Comparison of ENCODE assay signal across 17 mouse cellular contexts in the genomic region with DNA sequence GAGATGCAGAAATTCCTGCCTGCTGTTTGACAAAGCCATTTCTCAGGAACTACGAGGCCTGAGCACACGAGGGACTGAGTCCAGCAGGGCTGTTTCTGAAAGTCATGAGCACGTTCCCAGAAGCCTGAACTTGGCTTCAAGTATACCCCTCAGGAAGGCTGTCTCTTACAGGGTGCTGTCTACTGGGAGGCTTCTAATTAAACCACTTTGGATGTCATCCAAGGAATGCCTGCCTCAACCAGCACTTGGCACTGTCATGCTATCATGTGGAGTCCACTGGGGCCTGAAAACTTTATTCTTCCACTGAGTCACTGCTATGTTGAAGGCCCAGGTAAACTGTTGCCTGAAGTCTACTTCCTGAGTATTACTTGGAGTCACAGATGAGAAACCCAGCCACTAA. TPM values are rescaled to one million over a fixed set of nuclear protein-coding genes. Genes with fewer than 3 reads are reported as not detected.
DNase-seq lines count a peak whose midpoint lies in the region; ATAC-seq lines count a peak whose summit lies in the region.
"Had no signal": no experiment of that assay in that cellular context is flagged by ENCODE, and none has a peak within 500 bp of the region (broad histone marks: within the 10 kb centered on the region; RNA-seq: fewer than 3 reads in every experiment).

No protein-coding gene starts in this region.

- DNase-seq in hindbrain, embryonic 14.5 days (ENCODE audit: low spot score), result no peak
- DNase-seq in hindbrain, embryonic 10.5 days (ENCODE audit: low spot score), result no peak
- no peak for DNase-seq in left cerebral cortex, postnatal 4 days
- DNase-seq in right cerebral cortex, adult 2 months (ENCODE audit: low spot score in 2 of 2), result no peak
- DNase-seq: cerebellum, postnatal 36 days; liver, embryonic 13.5 days had no signal

- no peaks in the 10 kb centered on the region for H3K27me3 ChIP-seq in hindbrain, embryonic 14.5 days (ENCODE audit: control insufficient read depth, insufficient read depth, low read length)
- H3K27me3 ChIP-seq in hindbrain, embryonic 10.5 days (ENCODE audit: insufficient read depth, poor library complexity, severe bottlenecking), result no peaks in the 10 kb centered on the region
- H3K27me3 ChIP-seq in midbrain, embryonic 13.5 days, result no peaks in the 10 kb centered on the region
- H3K27me3 ChIP-seq in midbrain, embryonic 16.5 days (ENCODE audit: control insufficient read depth, insufficient read depth, low read depth, low read length), result no peaks in the 10 kb centered on the region
- no peaks in the 10 kb centered on the region for H3K27me3 ChIP-seq in forebrain, embryonic 15.5 days
- H3K27me3 ChIP-seq: embryonic facial prominence, embryonic 12.5 days; intestine, embryonic 15.5 days; liver, embryonic 13.5 days; midbrain, embryonic 15.5 days had no signal

- no peak overlapping the region for H3K4me3 ChIP-seq in hindbrain, embryonic 14.5 days (replicated peaks; ENCODE audit: low read length)
- H3K4me3 ChIP-seq in hindbrain, embryonic 10.5 days, result no peak overlapping the region
- no peak overlapping the region for H3K4me3 ChIP-seq in midbrain, embryonic 13.5 days (replicated peaks)
- H3K4me3 ChIP-seq in midbrain, embryonic 16.5 days (ENCODE audit: low read depth, low read length), result no peak overlapping the region
- no peak overlapping the region for H3K4me3 ChIP-seq in forebrain, embryonic 15.5 days
- H3K4me3 ChIP-seq: embryonic facial prominence, embryonic 12.5 days; intestine, embryonic 15.5 days; liver, embryonic 13.5 days; midbrain, embryonic 15.5 days had no signal

- H3K27ac ChIP-seq in hindbrain, embryonic 14.5 days, result peak overlapping the region; percentile 27; the same call in 1 of the 2 replicates
- no peak overlapping the region for H3K27ac ChIP-seq in hindbrain, embryonic 10.5 days
- H3K27ac ChIP-seq in midbrain, embryonic 13.5 days, result 0 out of 2 replicates have a peak overlapping the region, but pooled peaks have one; percentile 53
- no peak overlapping the region for H3K27ac ChIP-seq in midbrain, embryonic 16.5 days (ENCODE audit: low read length)
- H3K27ac ChIP-seq in forebrain, embryonic 15.5 days (replicated peaks), result peak overlapping the region; percentile 95
- H3K27ac ChIP-seq: embryonic facial prominence, embryonic 12.5 days; intestine, embryonic 15.5 days; liver, embryonic 13.5 days; macrophage had no signal

- no peak overlapping the region for H3K9ac ChIP-seq in hindbrain, embryonic 14.5 days
- no peak overlapping the region for H3K9ac ChIP-seq in midbrain, embryonic 13.5 days (replicated peaks)
- H3K9ac ChIP-seq in midbrain, embryonic 16.5 days (ENCODE audit: low read depth, low read length), result no peak overlapping the region
- H3K9ac ChIP-seq in forebrain, embryonic 15.5 days (replicated peaks), result no peak overlapping the region
- H3K9ac ChIP-seq: embryonic facial prominence, embryonic 12.5 days; intestine, embryonic 15.5 days; liver, embryonic 13.5 days; midbrain, embryonic 15.5 days had no signal

- H3K4me1 ChIP-seq in hindbrain, embryonic 14.5 days (replicated peaks; ENCODE audit: control insufficient read depth, insufficient read depth, low read length), result peaks cover 10% of the 10 kb centered on the region; the same call in 1 of the 2 replicates
- peaks cover 3% of the 10 kb centered on the region; the same call in 1 of the 2 replicates for H3K4me1 ChIP-seq in hindbrain, embryonic 10.5 days (replicated peaks)
- peaks cover 26% of the 10 kb centered on the region for H3K4me1 ChIP-seq in midbrain, embryonic 13.5 days (replicated peaks)
- peaks cover 11% of the 10 kb centered on the region; the same call in 1 of the 2 replicates for H3K4me1 ChIP-seq in midbrain, embryonic 16.5 days (ENCODE audit: control insufficient read depth, insufficient read depth, low read length)
- H3K4me1 ChIP-seq in forebrain, embryonic 15.5 days, result peaks cover 55% of the 10 kb centered on the region
- H3K4me1 ChIP-seq: embryonic facial prominence, embryonic 12.5 days; intestine, embryonic 15.5 days; liver, embryonic 13.5 days had no signal

- H3K36me3 ChIP-seq in hindbrain, embryonic 14.5 days (replicated peaks; ENCODE audit: control insufficient read depth, insufficient read depth), result no peaks in the 10 kb centered on the region
- no peaks in the 10 kb centered on the region for H3K36me3 ChIP-seq in hindbrain, embryonic 10.5 days
- no peaks in the 10 kb centered on the region for H3K36me3 ChIP-seq in midbrain, embryonic 13.5 days
- no peaks in the 10 kb centered on the region for H3K36me3 ChIP-seq in midbrain, embryonic 16.5 days (ENCODE audit: control insufficient read depth, insufficient read depth, low read length)
- no peaks in the 10 kb centered on the region for H3K36me3 ChIP-seq in forebrain, embryonic 15.5 days
- H3K36me3 ChIP-seq: embryonic facial prominence, embryonic 12.5 days; intestine, embryonic 15.5 days; liver, embryonic 13.5 days; midbrain, embryonic 15.5 days had no signal

- ATAC-seq in hindbrain, embryonic 14.5 days (ENCODE audit: low FRiP score), result no peak
- ATAC-seq in midbrain, embryonic 13.5 days, result no peak
- ATAC-seq in midbrain, embryonic 16.5 days, result no peak
- no peak for ATAC-seq in forebrain, embryonic 15.5 days (replicated peaks)
- ATAC-seq: CD4-positive, CD25-positive, alpha-beta regulatory T cell, adult 4 months; intestine, embryonic 15.5 days; midbrain, embryonic 15.5 days had no signal

- intact Hi-C loops in left cerebral cortex, postnatal 4 days (cut with DNase I), result no loop called here

- no peaks in the 10 kb centered on the region for H3K9me3 ChIP-seq in hindbrain, embryonic 14.5 days (ENCODE audit: control insufficient read depth, low read length)
- H3K9me3 ChIP-seq in hindbrain, embryonic 10.5 days, result no peaks in the 10 kb centered on the region
- no peaks in the 10 kb centered on the region for H3K9me3 ChIP-seq in midbrain, embryonic 13.5 days
- no peaks in the 10 kb centered on the region for H3K9me3 ChIP-seq in midbrain, embryonic 16.5 days (replicated peaks; ENCODE audit: control insufficient read depth, low read length, poor library complexity, severe bottlenecking)
- H3K9me3 ChIP-seq in forebrain, embryonic 15.5 days, result no peaks in the 10 kb centered on the region
- H3K9me3 ChIP-seq: embryonic facial prominence, embryonic 12.5 days; intestine, embryonic 15.5 days; liver, embryonic 13.5 days; midbrain, embryonic 15.5 days had no signal

- 62% methylated on average over 3 of the region's 3 CpGs for WGBS in hindbrain, embryonic 14.5 days
- WGBS in hindbrain, embryonic 10.5 days, result 79% methylated on average over 3 of the region's 3 CpGs
- 63% methylated on average over 3 of the region's 3 CpGs for WGBS in midbrain, embryonic 13.5 days
- WGBS in midbrain, embryonic 16.5 days, result 59% methylated on average over 3 of the region's 3 CpGs
- WGBS in forebrain, embryonic 15.5 days, result 29% methylated on average over 3 of the region's 3 CpGs

- no peak overlapping the region for H3K4me2 ChIP-seq in hindbrain, embryonic 14.5 days (replicated peaks)
- H3K4me2 ChIP-seq in midbrain, embryonic 13.5 days (replicated peaks), result no peak overlapping the region
- H3K4me2 ChIP-seq in midbrain, embryonic 16.5 days (ENCODE audit: low read length), result no peak overlapping the region
- H3K4me2 ChIP-seq in forebrain, embryonic 15.5 days (replicated peaks), result 0 out of 2 replicates have a peak overlapping the region, but pooled peaks have one; percentile 43
- H3K4me2 ChIP-seq: embryonic facial prominence, embryonic 12.5 days; intestine, embryonic 15.5 days; liver, embryonic 13.5 days; midbrain, embryonic 15.5 days had no signal

RNA-seq across cellular contexts. Expression of gene Gucy1b2, which starts 2.0 kb away (rescaled TPM):
- polyA plus RNA-seq in hindbrain, embryonic 14.5 days (2014; fragmentation: Nextera tagmentation; extraction: Ambion mirVana), result 0.41 and 0.50 TPM in 2 replicates
- 0.09 TPM in 1 of 2 replicates, not detected in the other for polyA plus RNA-seq in hindbrain, embryonic 10.5 days (2016; fragmentation: Nextera tagmentation; extraction: Ambion mirVana)
- 1.2 and 1.6 TPM in 2 replicates for polyA plus RNA-seq in midbrain, embryonic 13.5 days (2015; fragmentation: Nextera tagmentation; extraction: Ambion mirVana)
- 0.44 and 0.55 TPM in 2 replicates for polyA plus RNA-seq in midbrain, embryonic 16.5 days (2015; fragmentation: Nextera tagmentation; extraction: Ambion mirVana)
- 3.5 and 4.3 TPM in 2 replicates for polyA plus RNA-seq in forebrain, embryonic 15.5 days (2015; fragmentation: Nextera tagmentation; extraction: Ambion mirVana)
- 1 to 10 TPM in 1 of 2 experiments, under 1 TPM in 1; 0.74 to 1.3 TPM for total RNA-seq in left cerebral cortex, postnatal 4 days (2021)
- total RNA-seq: heart, postnatal 25 days; neutrophil, adult 5-6 weeks had no signal
- polyA plus RNA-seq: CD4-positive, CD25-positive, alpha-beta regulatory T cell, adult 4 months; intestine, embryonic 15.5 days; liver, embryonic 13.5 days; macrophage; spleen, adult 2 months had no signal

Comparison
In these comparisons a context has a peak if more than half of its experiments do, and no peak if none do; other contexts are left out.
1. H3K27ac ChIP-seq: peak in hindbrain, embryonic 14.5 days (single experiment), midbrain, embryonic 13.5 days (single experiment) and forebrain, embryonic 15.5 days (single experiment); none in hindbrain, embryonic 10.5 days (single experiment) and midbrain, embryonic 16.5 days (single experiment).